Mouse (Mus musculus) forebrain, embryonic 10.5 days (tissue): Measurements from ENCODE around the gene Rcbtb2. TPM values are rescaled to one million over a fixed set of nuclear protein-coding genes. Genes with fewer than 3 reads are reported as not detected.
"Not testable (repeated sequence)": the region's sequence is repeated elsewhere in the genome, so short reads cannot be mapped to it uniquely, and the experiment has no call there.

Source experiments
- DNase-seq: peaks from one replicate; pipeline ENCODE4 v3.0.0-alpha.2; 2017; ENCODE audit warnings: low spot score; ENCODE audit errors: extremely low spot score
- H3K27ac ChIP-seq: fragments of 300-500 bp; sonication (generic); 2 replicates; pipeline ENCODE4 v1.5.1; 2016; ENCODE audit warnings: mild to moderate bottlenecking
- H3K27me3 ChIP-seq: fragments of 300-500 bp; sonication (generic); 2 replicates; pipeline ENCODE4 v1.6.1; 2016; ENCODE audit warnings: mild to moderate bottlenecking; ENCODE audit not compliant: poor library complexity, severe bottlenecking
- H3K36me3 ChIP-seq: fragments of 300-500 bp; sonication (generic); replicated peaks from 2 replicates; pipeline ENCODE4 v1.6.1; 2016; ENCODE audit warnings: mild to moderate bottlenecking, moderate library complexity
- H3K4me1 ChIP-seq: fragments of 300-500 bp; sonication (generic); 2 replicates; pipeline ENCODE4 v1.6.1; 2016
- H3K4me3 ChIP-seq: fragments of 300-500 bp; sonication (generic); 2 replicates; pipeline ENCODE4 v1.5.1; 2016; ENCODE audit warnings: mild to moderate bottlenecking, moderate library complexity
- H3K9me3 ChIP-seq: fragments of 300-500 bp; sonication (generic); 2 replicates; pipeline ENCODE4 v1.6.1; 2016; ENCODE audit warnings: mild to moderate bottlenecking, moderate library complexity
- WGBS: fragments of 180-500 bp; shearing (Covaris S2); methylation state at CpG from one replicate; pipeline ENCODE4 v1.1.7; 2016; 5-methylcytosine and 5-hydroxymethylcytosine counted together
- polyA plus RNA-seq: library from polyadenylated mRNA; unstranded; fragments of >200 nt; fragmentation: Nextera tagmentation; extraction: Ambion mirVana; gene quantifications from 2 replicates; pipeline ENCODE4 v1.2.1, GENCODE M21; 2016

Gene Rcbtb2
- polyA plus RNA-seq, 1 experiment from 2014 or later, result 168 TPM

DNA sequence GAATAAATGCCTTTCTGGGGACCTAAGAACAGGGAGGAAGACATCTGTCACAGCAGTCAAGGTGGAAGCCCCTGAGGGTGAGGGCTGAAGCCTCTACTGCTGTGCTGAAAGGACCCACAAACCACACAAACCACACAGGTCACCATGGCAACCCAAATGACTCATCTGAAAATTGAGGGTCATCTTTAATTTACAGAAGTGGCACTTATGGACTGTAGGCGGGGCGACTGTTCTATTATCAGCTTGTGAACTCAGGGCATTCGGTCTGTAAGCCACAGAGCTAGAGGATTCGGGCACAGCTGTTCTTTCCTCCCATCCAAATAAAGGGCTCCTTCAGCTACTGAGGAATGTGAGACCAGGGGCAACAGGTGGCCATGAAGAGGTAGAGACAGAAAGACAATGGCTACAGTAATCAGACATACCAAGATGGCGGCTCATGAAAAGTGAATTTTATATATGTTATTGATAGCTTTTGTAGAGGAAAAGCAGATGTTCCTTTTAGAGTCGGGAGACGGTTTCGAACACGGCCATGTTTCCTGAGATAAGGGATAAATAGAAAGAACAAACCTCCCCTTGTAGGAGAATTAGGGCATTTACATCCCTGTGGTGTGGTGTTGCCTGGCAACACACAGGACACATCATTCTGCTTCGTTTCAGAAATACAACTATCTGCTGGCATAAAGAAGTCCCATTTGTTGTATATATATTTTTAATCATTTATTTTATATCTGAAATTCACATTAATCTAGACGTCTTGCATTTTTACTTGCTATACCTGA is 17.2 kb upstream of the Rcbtb2 start:
- Histone ChIP-seq H3K27me3 (no peaks in the 10 kb centered on the region), H3K4me1 (peaks cover 20% of the 10 kb centered on the region), H3K9me3 (no peaks in the 10 kb centered on the region), H3K36me3 (no peaks in the 10 kb centered on the region), H3K4me3 (no peak overlapping the region), H3K27ac (no peak overlapping the region)
- WGBS, result 77% methylated on average over 11 of the region's 11 CpGs
- DNase-seq, result no peak

- Histone ChIP-seq H3K9me3 (no peaks in the 10 kb centered on the region), H3K4me1 (peaks cover 27% of the 10 kb centered on the region), H3K36me3 (no peaks in the 10 kb centered on the region), H3K4me3 (no peak overlapping the region), H3K27me3 (no peaks in the 10 kb centered on the region), H3K27ac (no peak overlapping the region)
- no peak for DNase-seq
- WGBS, result 31% methylated on average over 8 of the region's 8 CpGs
These were observed 16.6 kb upstream of the Rcbtb2 start for GRCm38 (mm10) chr14:73106234-73106711.

GRCm38 (mm10) chr14:73106957-73107356 is 15.9 kb upstream of the Rcbtb2 start:
- Histone ChIP-seq H3K36me3 (no peaks in the 10 kb centered on the region), H3K9me3 (no peaks in the 10 kb centered on the region), H3K4me1 (peaks cover 27% of the 10 kb centered on the region), H3K27ac (no peak overlapping the region), H3K4me3 (no peak overlapping the region), H3K27me3 (no peaks in the 10 kb centered on the region)
- 60% methylated on average over 4 of the region's 4 CpGs for WGBS
- DNase-seq, result no peak

DNA sequence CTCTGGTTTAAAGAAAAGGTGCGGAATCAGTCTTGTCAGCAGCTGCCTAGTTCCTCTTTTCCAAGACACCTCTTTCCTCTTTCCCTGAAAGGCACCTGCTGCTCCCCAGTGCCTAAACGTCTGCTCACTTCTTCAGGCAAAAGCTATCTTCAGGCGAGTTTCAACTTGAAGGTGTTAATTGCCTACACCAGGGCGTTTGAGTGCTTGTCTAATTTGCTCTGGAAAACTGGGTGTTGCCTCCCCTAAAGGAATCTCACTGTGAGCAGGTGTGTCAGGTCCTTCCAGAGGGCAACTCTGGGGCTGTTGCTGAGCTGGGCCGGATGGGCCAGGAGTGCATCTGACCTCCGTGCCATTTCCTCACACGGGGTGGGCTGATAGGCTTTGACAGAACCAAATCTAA is 15.5 kb upstream of the Rcbtb2 start:
- H3K4me3 ChIP-seq, result no peak overlapping the region
- DNase-seq, result no peak
- H3K4me1 ChIP-seq, result peaks cover 27% of the 10 kb centered on the region
- H3K36me3 ChIP-seq, result no peaks in the 10 kb centered on the region
- no peak overlapping the region for H3K27ac ChIP-seq
- H3K9me3 ChIP-seq, result no peaks in the 10 kb centered on the region
- H3K27me3 ChIP-seq, result no peaks in the 10 kb centered on the region
- WGBS, result 53% methylated on average over 7 of the region's 7 CpGs

GRCm38 (mm10) chr14:73107952-73108351 is 14.9 kb upstream of the Rcbtb2 start:
- H3K27me3 ChIP-seq, result no peaks in the 10 kb centered on the region
- no peak overlapping the region for H3K4me3 ChIP-seq
- H3K4me1 ChIP-seq, result peaks cover 27% of the 10 kb centered on the region
- DNase-seq, result no peak
- H3K9me3 ChIP-seq, result no peaks in the 10 kb centered on the region
- H3K27ac ChIP-seq, result no peak overlapping the region
- no peaks in the 10 kb centered on the region for H3K36me3 ChIP-seq
- 91% methylated on average over 6 of the region's 6 CpGs for WGBS

DNA sequence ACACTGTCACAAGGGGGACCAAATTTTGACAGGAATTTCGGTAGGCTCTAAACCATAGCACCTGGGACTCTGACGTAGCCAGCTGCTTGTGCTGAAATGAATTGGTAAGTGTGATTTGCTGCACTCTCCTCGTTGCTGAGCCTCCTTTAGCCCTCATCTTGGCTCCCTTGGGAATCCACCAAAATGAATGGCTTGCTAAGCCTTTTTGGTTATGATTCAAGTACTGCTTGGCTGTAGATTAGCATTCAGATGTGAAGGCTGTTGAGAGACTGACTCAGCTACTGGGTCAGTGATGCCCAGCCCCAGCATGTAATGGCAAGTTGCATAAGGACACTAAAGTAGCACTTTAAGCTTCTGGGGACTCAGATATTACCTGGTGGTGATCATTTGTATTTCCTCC is 12.2 kb upstream of the Rcbtb2 start:
- 69% methylated on average over 3 of the region's 3 CpGs for WGBS
- no peak overlapping the region for H3K4me3 ChIP-seq
- no peaks in the 10 kb centered on the region for H3K9me3 ChIP-seq

DNA sequence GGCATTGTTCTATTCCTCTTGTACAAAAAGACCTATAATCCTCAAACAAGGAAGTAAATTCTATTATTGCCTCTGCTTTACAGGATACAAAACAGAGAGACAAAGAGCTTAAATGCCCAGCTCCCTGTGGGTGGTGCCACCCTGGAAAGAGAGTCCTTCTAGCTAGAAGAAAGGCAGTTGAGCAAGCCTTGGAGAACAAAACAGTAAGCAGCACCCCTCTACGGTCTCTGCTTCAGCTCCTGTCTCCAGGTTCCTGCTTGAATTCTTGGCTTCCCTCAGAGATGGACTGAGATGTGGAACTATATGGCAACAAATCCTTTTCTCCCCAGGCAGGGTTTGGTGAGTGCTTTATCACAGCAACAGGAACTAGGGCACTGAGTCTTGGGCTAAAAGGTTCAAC is 11.7 kb upstream of the Rcbtb2 start:
- Histone ChIP-seq H3K9me3 (no peaks in the 10 kb centered on the region), H3K36me3 (no peaks in the 10 kb centered on the region), H3K4me3 (no peak overlapping the region), H3K27me3 (no peaks in the 10 kb centered on the region), H3K4me1 (peaks cover 18% of the 10 kb centered on the region), H3K27ac (no peak overlapping the region)
- 52% methylated on average over 1 of the region's 1 CpGs for WGBS
- no peak for DNase-seq

More for the DNA sequence above, 12.2 kb upstream of the Rcbtb2 start:
- no peak overlapping the region for H3K27ac ChIP-seq
- no peaks in the 10 kb centered on the region for H3K27me3 ChIP-seq
- peaks cover 22% of the 10 kb centered on the region for H3K4me1 ChIP-seq
- no peaks in the 10 kb centered on the region for H3K36me3 ChIP-seq
- DNase-seq, result no peak

- H3K27me3 ChIP-seq, result no peaks in the 10 kb centered on the region
- WGBS, result 80% methylated on average over 12 of the region's 12 CpGs
- no peak for DNase-seq
- no peaks in the 10 kb centered on the region for H3K36me3 ChIP-seq
- H3K4me1 ChIP-seq, result peaks cover 11% of the 10 kb centered on the region
- H3K9me3 ChIP-seq, result no peaks in the 10 kb centered on the region
- no peak overlapping the region for H3K4me3 ChIP-seq
- H3K27ac ChIP-seq, result no peak overlapping the region
These were observed 10.5 kb upstream of the Rcbtb2 start for GRCm38 (mm10) chr14:73112186-73112840.

GRCm38 (mm10) chr14:73114952-73115351 is 7.9 kb upstream of the Rcbtb2 start:
- H3K4me3 ChIP-seq, H3K9me3 ChIP-seq, H3K27ac ChIP-seq, H3K36me3 ChIP-seq, H3K27me3 ChIP-seq: not testable (repeated sequence)
- WGBS, result 95% methylated on average over 3 of the region's 3 CpGs
- H3K4me1 ChIP-seq, result peaks cover 23% of the 10 kb centered on the region
- DNase-seq, result peak; percentile 7

GRCm38 (mm10) chr14:73116301-73116700 is 6.5 kb upstream of the Rcbtb2 start:
- 74% methylated on average over 2 of the region's 2 CpGs for WGBS
- Histone ChIP-seq H3K9me3 (no peaks in the 10 kb centered on the region), H3K27ac (no peak overlapping the region), H3K27me3 (no peaks in the 10 kb centered on the region), H3K36me3 (no peaks in the 10 kb centered on the region), H3K4me1 (peaks cover 21% of the 10 kb centered on the region), H3K4me3 (no peak overlapping the region)
- DNase-seq, result peak; percentile 12

DNA sequence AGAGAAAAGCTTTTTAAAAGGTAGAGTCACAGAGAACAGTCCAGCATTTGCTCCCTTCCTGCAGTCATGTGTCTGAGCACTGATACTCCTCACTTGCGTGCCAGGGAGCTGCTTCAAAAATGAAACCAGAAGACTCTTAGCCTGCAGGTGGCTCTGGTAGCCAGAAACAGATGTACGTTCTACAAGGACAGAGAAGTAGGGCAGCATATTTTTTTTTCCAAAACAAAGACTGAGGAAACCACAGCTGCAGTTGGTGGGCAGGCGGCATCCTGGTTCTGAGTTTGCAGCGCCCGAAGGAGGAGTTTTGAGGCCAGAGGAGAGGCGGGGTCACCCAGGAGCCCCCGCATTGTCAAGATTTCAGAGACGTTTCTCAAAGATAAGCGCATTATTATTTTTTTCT is 5.9 kb upstream of the Rcbtb2 start:
- Histone ChIP-seq H3K36me3 (no peaks in the 10 kb centered on the region), H3K4me3 (no peak overlapping the region), H3K4me1 (peaks cover 21% of the 10 kb centered on the region), H3K27ac (0 out of 2 replicates have a peak overlapping the region, but pooled peaks have one; percentile 25), H3K9me3 (no peaks in the 10 kb centered on the region), H3K27me3 (no peaks in the 10 kb centered on the region)
- WGBS, result 65% methylated on average over 9 of the region's 9 CpGs
- DNase-seq, result peak; percentile 15

- Histone ChIP-seq H3K36me3 (no peaks in the 10 kb centered on the region), H3K27ac (no peak overlapping the region), H3K4me1 (peaks cover 25% of the 10 kb centered on the region), H3K4me3 (no peak overlapping the region), H3K9me3 (no peaks in the 10 kb centered on the region), H3K27me3 (no peaks in the 10 kb centered on the region)
- DNase-seq, result peak; percentile 12
- WGBS, result 86% methylated on average over 7 of the region's 7 CpGs
These were observed 5.1 kb upstream of the Rcbtb2 start for GRCm38 (mm10) chr14:73117411-73118392.
